Comparison of ENCODE assay signal across 8 mouse cellular contexts in the genomic region with DNA sequence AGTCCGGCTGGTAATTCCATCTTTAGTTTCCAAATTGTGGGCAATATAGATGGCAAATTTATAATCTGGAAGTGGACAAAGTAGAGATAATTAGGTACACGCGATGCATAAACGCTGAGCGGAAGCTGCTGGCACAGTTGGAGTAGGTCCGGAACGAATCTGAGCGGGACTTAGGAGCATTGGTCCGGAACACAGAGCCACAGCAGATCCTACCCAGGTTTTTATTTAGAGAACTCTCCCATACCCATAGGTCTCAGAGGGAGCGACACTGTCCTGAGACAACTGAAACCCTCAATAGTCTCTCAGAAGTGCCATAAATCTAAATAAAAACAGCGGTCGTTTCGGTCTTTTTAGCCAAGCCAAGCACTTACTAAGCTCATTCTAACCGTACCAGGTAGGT. TPM values are rescaled to one million over a fixed set of nuclear protein-coding genes. Genes with fewer than 3 reads are reported as not detected.
DNase-seq lines count a peak whose midpoint lies in the region; ATAC-seq lines count a peak whose summit lies in the region.

No protein-coding gene starts in this region.

- peak; percentile 58 for DNase-seq in adrenal gland, postnatal 14 days
- DNase-seq in adrenal gland, adult 2 months = no peak
- DNase-seq in urinary bladder, postnatal 14 days (ENCODE audit: low spot score) = peak; percentile 26
- DNase-seq in urinary bladder, postnatal 10 days (ENCODE audit: low spot score) = no peak
- DNase-seq in midbrain, embryonic 14.5 days = peak; percentile 68
- no peak for DNase-seq in urinary bladder, postnatal 36 days (ENCODE audit: low spot score in 2 of 2)

- peaks cover 10% of the 10 kb centered on the region for H3K36me3 ChIP-seq in heart, embryonic 16.5 days (ENCODE audit: control insufficient read depth, insufficient read depth)
- peaks cover 33% of the 10 kb centered on the region for H3K36me3 ChIP-seq in limb, embryonic 13.5 days
- 0 out of 2 replicates have a peak, but pooled peaks cover 19% of the 10 kb centered on the region for H3K36me3 ChIP-seq in midbrain, embryonic 14.5 days (ENCODE audit: control insufficient read depth, insufficient read depth, low read length)

- H3K4me1 ChIP-seq in heart, embryonic 16.5 days (ENCODE audit: control insufficient read depth, insufficient read depth, low read length) = peaks cover 18% of the 10 kb centered on the region
- H3K4me1 ChIP-seq in limb, embryonic 13.5 days = peaks cover 12% of the 10 kb centered on the region
- H3K4me1 ChIP-seq in midbrain, embryonic 14.5 days (ENCODE audit: control insufficient read depth, insufficient read depth, low read length) = peaks cover 26% of the 10 kb centered on the region

- no peaks in the 10 kb centered on the region for H3K9me3 ChIP-seq in heart, embryonic 16.5 days (replicated peaks; ENCODE audit: control insufficient read depth, low read length)
- H3K9me3 ChIP-seq in limb, embryonic 13.5 days = no peaks in the 10 kb centered on the region
- H3K9me3 ChIP-seq in midbrain, embryonic 14.5 days (ENCODE audit: control insufficient read depth, low read length) = no peaks in the 10 kb centered on the region

- WGBS in heart, embryonic 16.5 days = 15% methylated on average over 14 of the region's 14 CpGs
- 14% methylated on average over 14 of the region's 14 CpGs for WGBS in limb, embryonic 13.5 days
- WGBS in midbrain, embryonic 14.5 days = 7% methylated on average over 14 of the region's 14 CpGs

- peak overlapping the region; percentile 82 for H3K27ac ChIP-seq in heart, embryonic 16.5 days (ENCODE audit: low read length)
- H3K27ac ChIP-seq in limb, embryonic 13.5 days = peak overlapping the region; percentile 45
- H3K27ac ChIP-seq in midbrain, embryonic 14.5 days (replicated peaks; ENCODE audit: low read depth, low read length) = peak overlapping the region; percentile 82

- peak overlapping the region; percentile 95 for H3K9ac ChIP-seq in heart, embryonic 16.5 days (ENCODE audit: low read length)
- H3K9ac ChIP-seq in limb, embryonic 13.5 days = peak overlapping the region; percentile 74
- peak overlapping the region; percentile 80 for H3K9ac ChIP-seq in midbrain, embryonic 14.5 days (replicated peaks; ENCODE audit: low read length)

- H3K27me3 ChIP-seq in heart, embryonic 16.5 days (ENCODE audit: control insufficient read depth, insufficient read depth, low read length) = no peaks in the 10 kb centered on the region
- no peaks in the 10 kb centered on the region for H3K27me3 ChIP-seq in limb, embryonic 13.5 days
- H3K27me3 ChIP-seq in midbrain, embryonic 14.5 days (ENCODE audit: control insufficient read depth, insufficient read depth, low read length) = no peaks in the 10 kb centered on the region

- peak overlapping the region; percentile 93 for H3K4me3 ChIP-seq in heart, embryonic 16.5 days (ENCODE audit: low read length)
- H3K4me3 ChIP-seq in limb, embryonic 13.5 days = peak overlapping the region; percentile 83
- peak overlapping the region; percentile 88 for H3K4me3 ChIP-seq in midbrain, embryonic 14.5 days (replicated peaks; ENCODE audit: low read depth, low read length)

- H3K4me2 ChIP-seq in heart, embryonic 16.5 days (ENCODE audit: low read depth, low read length) = peak overlapping the region; percentile 76
- H3K4me2 ChIP-seq in limb, embryonic 13.5 days (replicated peaks) = peak overlapping the region; percentile 77
- H3K4me2 ChIP-seq in midbrain, embryonic 14.5 days (ENCODE audit: low read length) = peak overlapping the region; percentile 82

- ATAC-seq in heart, embryonic 16.5 days (replicated peaks; ENCODE audit: extremely low read depth, insufficient read depth, low FRiP score) = peak; percentile 49; the same call in 1 of the 2 replicates
- ATAC-seq in limb, embryonic 13.5 days (ENCODE audit: low FRiP score, low read depth) = 0 out of 2 replicates have a peak, but pooled peaks have one; percentile 45
- peak; percentile 75 for ATAC-seq in midbrain, embryonic 14.5 days (ENCODE audit: low FRiP score, low TSS enrichment)

RNA-seq across cellular contexts. Expression of gene Zbtb24, which starts 0.5 kb away (rescaled TPM):
- total RNA-seq in adrenal gland, postnatal 14 days (2021) = 16.7 and 18.7 TPM in 2 replicates
- 10 to 100 TPM; 15.3 to 21.0 TPM for total RNA-seq in adrenal gland, adult 2 months (2021)
- polyA plus RNA-seq in adrenal gland, adult 2 months (2012; rRNA removed) = 13.5 and 15.5 TPM in 2 replicates
- polyA plus RNA-seq in heart, embryonic 16.5 days (2015; fragmentation: Nextera tagmentation; extraction: Ambion mirVana) = 12.9 and 14.4 TPM in 2 replicates
- 20.7 and 21.1 TPM in 2 replicates for polyA plus RNA-seq in limb, embryonic 13.5 days (2015; fragmentation: Nextera tagmentation; extraction: Ambion mirVana)
- 18.5 and 20.5 TPM in 2 replicates for polyA plus RNA-seq in midbrain, embryonic 14.5 days (2014; fragmentation: Nextera tagmentation; extraction: Ambion mirVana)

RNA-seq across cellular contexts. Expression of gene Mical1, which starts 26.4 kb away (rescaled TPM):
- total RNA-seq in adrenal gland, postnatal 14 days (2021) = 8.6 and 20.7 TPM in 2 replicates
- total RNA-seq in adrenal gland, adult 2 months (2021) = 10 to 100 TPM in 1 of 2 experiments, 1 to 10 TPM in 1; 6.2 to 11.1 TPM
- polyA plus RNA-seq in adrenal gland, adult 2 months (2012; rRNA removed) = 10.4 and 13.3 TPM in 2 replicates
- 37.7 and 42.5 TPM in 2 replicates for polyA plus RNA-seq in heart, embryonic 16.5 days (2015; fragmentation: Nextera tagmentation; extraction: Ambion mirVana)
- polyA plus RNA-seq in limb, embryonic 13.5 days (2015; fragmentation: Nextera tagmentation; extraction: Ambion mirVana) = 50.6 and 53.7 TPM in 2 replicates
- 17.0 and 20.5 TPM in 2 replicates for polyA plus RNA-seq in midbrain, embryonic 14.5 days (2014; fragmentation: Nextera tagmentation; extraction: Ambion mirVana)

RNA-seq across cellular contexts. Expression of gene Smpd2, which starts 40.5 kb away (rescaled TPM):
- total RNA-seq in adrenal gland, postnatal 14 days (2021) = 23.5 and 25.0 TPM in 2 replicates
- 10 to 100 TPM; 20.2 to 29.4 TPM for total RNA-seq in adrenal gland, adult 2 months (2021)
- polyA plus RNA-seq in adrenal gland, adult 2 months (2012; rRNA removed) = 49.1 and 66.3 TPM in 2 replicates
- polyA plus RNA-seq in heart, embryonic 16.5 days (2015; fragmentation: Nextera tagmentation; extraction: Ambion mirVana) = 55.0 and 59.3 TPM in 2 replicates
- polyA plus RNA-seq in limb, embryonic 13.5 days (2015; fragmentation: Nextera tagmentation; extraction: Ambion mirVana) = 62.9 and 65.6 TPM in 2 replicates
- polyA plus RNA-seq in midbrain, embryonic 14.5 days (2014; fragmentation: Nextera tagmentation; extraction: Ambion mirVana) = 35.5 and 36.1 TPM in 2 replicates

RNA-seq across cellular contexts. Expression of gene Ppil6, which starts 40.6 kb away (rescaled TPM):
- total RNA-seq in adrenal gland, postnatal 14 days (2021) = 1.0 and 1.1 TPM in 2 replicates
- total RNA-seq in adrenal gland, adult 2 months (2021) = under 1 TPM; 0.46 to 0.73 TPM
- 0.55 and 0.62 TPM in 2 replicates for polyA plus RNA-seq in adrenal gland, adult 2 months (2012; rRNA removed)
- 1.3 and 1.4 TPM in 2 replicates for polyA plus RNA-seq in heart, embryonic 16.5 days (2015; fragmentation: Nextera tagmentation; extraction: Ambion mirVana)
- 0.84 and 1.1 TPM in 2 replicates for polyA plus RNA-seq in limb, embryonic 13.5 days (2015; fragmentation: Nextera tagmentation; extraction: Ambion mirVana)
- polyA plus RNA-seq in midbrain, embryonic 14.5 days (2014; fragmentation: Nextera tagmentation; extraction: Ambion mirVana) = 1.3 and 1.7 TPM in 2 replicates

Comparison
In these comparisons a context has a peak if more than half of its experiments do, and no peak if none do; other contexts are left out.
1. DNase-seq: peak in adrenal gland, postnatal 14 days (single experiment), urinary bladder, postnatal 14 days (single experiment) and midbrain, embryonic 14.5 days (single experiment); none in adrenal gland, adult 2 months (single experiment), urinary bladder, postnatal 10 days (single experiment) and urinary bladder, postnatal 36 days (0 of 2).
2. Peak in every context shown above with its lines, with median percentiles within 50 percentile points of each other: ATAC-seq, H3K27ac ChIP-seq, H3K4me2 ChIP-seq, H3K4me3 ChIP-seq and H3K9ac ChIP-seq.